Mouse (Mus musculus): ENCODE data around the gene Fndc3b. TPM values are rescaled to one million over a fixed set of nuclear protein-coding genes. Genes with fewer than 3 reads are reported as not detected.

Fndc3b gene
- total and polyA plus RNA-seq, 3 experiments: 0.03 to 0.05 (median 0.04) TPM

- no peaks in the 10 kb centered on the region for H3K36me3 ChIP-seq (replicated peaks in 1 of 2; ENCODE audit: control insufficient read depth in 1 of 2, insufficient read depth in 1 of 2, low read length in 1 of 2)
- H3K4me1 ChIP-seq (ENCODE audit: control insufficient read depth in 1 of 2, insufficient read depth in 2 of 2): no peaks in the 10 kb centered on the region; a peak in 1 of 4 replicates
- H3K27me3 ChIP-seq (replicated peaks): no peaks in the 10 kb centered on the region
- H3K4me2 ChIP-seq (ENCODE audit: insufficient read depth, low read depth, poor library complexity, severe bottlenecking): no peak within 1 kb of the TSS
- H3K27ac ChIP-seq (ENCODE audit: insufficient read depth, low read depth): no peak within 1 kb of the TSS
- in situ Hi-C loops (cut with MboI; ENCODE audit: low pct_ligation_motif_present, low pct_unique_long_range_greater_than_20kb, low sequenced_read_pairs) (no loop called here), dilution Hi-C loops (cut with MboI; ENCODE audit: extremely low pct_ligation_motif_present, extremely low pct_unique_long_range_greater_than_20kb, low sequenced_read_pairs) (no loop called here)
- no peak within 1 kb of the TSS for H3K4me3 ChIP-seq (replicated peaks in 1 of 3; ENCODE audit: low read depth in 2 of 3, low read length in 2 of 3, poor library complexity in 1 of 3)
- H3K9ac ChIP-seq (ENCODE audit: insufficient read depth, low read depth): no peak within 1 kb of the TSS
- H3K79me2 ChIP-seq (replicated peaks; ENCODE audit: control insufficient read depth, extremely low read depth, insufficient read depth, poor library complexity, severe bottlenecking): no peaks in the 10 kb centered on the region
- peaks cover 5% of the 10 kb centered on the region for H3K9me3 ChIP-seq (replicated peaks; ENCODE audit: low read length)
- TF ChIP-seq MAX (IDR thresholded peaks at IDR 0.05; ENCODE audit: low read length) (no peak), CHD1 (IDR thresholded peaks at IDR 0.05; ENCODE audit: low read depth, low read length) (no peak), ZMIZ1 (IDR thresholded peaks at IDR 0.05; ENCODE audit: low read depth, low read length) (no peak), E2F4 (IDR thresholded peaks at IDR 0.05; ENCODE audit: insufficient replicate concordance, low read depth, low read length) (no peak), TBP (conservative IDR thresholded peaks at IDR 0.05; ENCODE audit: low read depth, low read length) (no peak), GABPA (IDR thresholded peaks at IDR 0.05; ENCODE audit: insufficient replicate concordance, low read depth, low read length) (no peak), JUN (IDR thresholded peaks at IDR 0.05; ENCODE audit: insufficient read depth, low read depth, low read length) (no peak), MAFK (IDR thresholded peaks at IDR 0.05; ENCODE audit: insufficient replicate concordance, low read length) (no peak), NRF1 (IDR thresholded peaks at IDR 0.05; ENCODE audit: low read depth, low read length) (no peak)
- no peak for DNase-seq (ENCODE audit: extremely low read depth)
Measured at GRCm38 (mm10) chr3:27371276-27371621, 339.9 kb downstream of the Fndc3b start, which contains the start of gene Ghsr. Ghsr (plus strand) TSS chr3:27371351.

GRCm38 (mm10) chr3:27370582-27371275 is 340.4 kb downstream of the Fndc3b start:
- no peak overlapping the region for H3K4me2 ChIP-seq (ENCODE audit: insufficient read depth, low read depth, poor library complexity, severe bottlenecking)
- TF ChIP-seq ZKSCAN1 (IDR thresholded peaks at IDR 0.05; ENCODE audit: borderline replicate concordance, low read depth, low read length) (no peak), ZNF384 (IDR thresholded peaks at IDR 0.05; ENCODE audit: low read depth, low read length) (no peak), BHLHE40 (IDR thresholded peaks at IDR 0.05; ENCODE audit: low read depth, low read length) (no peak), USF2 (conservative IDR thresholded peaks at IDR 0.05; ENCODE audit: low read depth, low read length) (no peak), RAD21 (IDR thresholded peaks at IDR 0.05; ENCODE audit: low read depth, low read length) (no peak), TBP (conservative IDR thresholded peaks at IDR 0.05; ENCODE audit: low read depth, low read length) (no peak), USF1 (IDR thresholded peaks at IDR 0.05; ENCODE audit: low read depth, low read length) (no peak), JUN (IDR thresholded peaks at IDR 0.05; ENCODE audit: insufficient read depth, low read depth, low read length) (no peak), CHD2 (IDR thresholded peaks at IDR 0.05; ENCODE audit: low read length) (no peak), MAZ (IDR thresholded peaks at IDR 0.05; ENCODE audit: low read depth, low read length) (no peak), IRF4 (IDR thresholded peaks at IDR 0.05; ENCODE audit: low read depth, low read length) (no peak), ZC3H11A (IDR thresholded peaks at IDR 0.05; ENCODE audit: low read depth, low read length) (no peak), HCFC1 (IDR thresholded peaks at IDR 0.05; ENCODE audit: low read depth, low read length) (no peak), SIN3A (IDR thresholded peaks at IDR 0.05; ENCODE audit: low read length) (no peak), UBTF (IDR thresholded peaks at IDR 0.05; ENCODE audit: low read depth, low read length) (no peak), MXI1 (IDR thresholded peaks at IDR 0.05; ENCODE audit: low read depth, low read length) (no peak), MEF2A (IDR thresholded peaks at IDR 0.05; ENCODE audit: borderline replicate concordance, low read depth, low read length) (no peak), POLR2A (IDR thresholded peaks at IDR 0.05; ENCODE audit: low read depth, low read length) (no peak)
- H3K9me3 ChIP-seq (replicated peaks; ENCODE audit: low read length): peaks cover 5% of the 10 kb centered on the region
- H3K27me3 ChIP-seq (replicated peaks): no peaks in the 10 kb centered on the region
- no peaks in the 10 kb centered on the region for H3K79me2 ChIP-seq (replicated peaks; ENCODE audit: control insufficient read depth, extremely low read depth, insufficient read depth, poor library complexity, severe bottlenecking)
- H3K36me3 ChIP-seq (replicated peaks in 1 of 2; ENCODE audit: control insufficient read depth in 1 of 2, insufficient read depth in 1 of 2, low read length in 1 of 2): no peaks in the 10 kb centered on the region
- in situ Hi-C loops (cut with MboI; ENCODE audit: low pct_ligation_motif_present, low pct_unique_long_range_greater_than_20kb, low sequenced_read_pairs) (no loop called here), dilution Hi-C loops (cut with MboI; ENCODE audit: extremely low pct_ligation_motif_present, extremely low pct_unique_long_range_greater_than_20kb, low sequenced_read_pairs) (no loop called here)
- H3K4me1 ChIP-seq (ENCODE audit: control insufficient read depth in 1 of 2, insufficient read depth in 2 of 2): no peaks in the 10 kb centered on the region; a peak in 1 of 4 replicates
- no peak overlapping the region for H3K9ac ChIP-seq (ENCODE audit: insufficient read depth, low read depth)
- H3K27ac ChIP-seq (ENCODE audit: insufficient read depth, low read depth): no peak overlapping the region
- no peak overlapping the region for H3K4me3 ChIP-seq (replicated peaks in 1 of 3; ENCODE audit: low read depth in 2 of 3, low read length in 2 of 3, poor library complexity in 1 of 3)
- DNase-seq (ENCODE audit: extremely low read depth): no peak
